Mouse (Mus musculus) cerebral cortex, adult 2 months (tissue): ENCODE data around the gene Ntng2.

ENCODE experiments used
- WGBS: fragments of 180-500 bp; shearing (Covaris S2); methylation state at CpG from one replicate; pipeline ENCODE4 v1.1.7; 2018; 5-methylcytosine and 5-hydroxymethylcytosine counted together

The Ntng2 gene

DNA sequence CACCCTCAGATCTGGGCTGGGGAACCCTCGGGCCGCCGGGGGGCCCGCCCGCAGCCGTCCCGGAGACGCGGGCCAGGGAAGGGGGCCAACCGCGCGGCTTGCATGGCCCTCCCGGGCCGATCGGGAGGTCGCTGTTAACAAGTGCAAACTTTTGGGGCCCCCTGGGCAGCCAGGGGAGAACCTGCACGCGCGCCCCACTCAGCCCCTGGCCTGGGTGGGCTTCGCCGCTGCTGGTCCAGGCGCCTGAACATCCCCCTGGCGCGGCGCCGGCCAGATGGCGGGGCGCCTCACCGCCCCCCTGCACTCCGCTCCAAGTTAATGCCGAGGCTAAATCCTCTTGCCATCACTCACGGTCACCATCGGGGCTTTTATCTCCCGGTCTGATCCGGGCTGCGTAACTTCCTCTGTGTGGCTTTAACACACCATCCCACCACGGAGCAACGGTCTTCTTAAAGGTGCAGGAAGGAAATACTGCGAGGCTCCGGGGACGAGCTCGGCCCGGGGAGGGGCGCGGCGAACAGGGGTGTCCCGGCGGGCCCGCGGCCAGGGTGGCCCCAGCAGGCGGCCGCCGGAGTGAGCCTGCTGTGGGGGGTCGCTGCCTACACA lies at the start of gene Ntng2:
Ntng2 (minus strand) TSS at position 407 of the 606 bp plus-strand sequence.
- WGBS, result 1% methylated on average over 54 of the region's 54 CpGs

- 77% methylated on average over 3 of the region's 3 CpGs for WGBS
Observed at GRCm38 (mm10) chr2:29295557-29295956, 42.8 kb upstream of the Ntng2 start.

- WGBS, result 91% methylated on average over 5 of the region's 5 CpGs
Observed at GRCm38 (mm10) chr2:29287651-29288050, 34.8 kb upstream of the Ntng2 start.

GRCm38 (mm10) chr2:29277703-29278121 lies 24.9 kb upstream of the Ntng2 start:
- WGBS, result 64% methylated on average over 5 of the region's 5 CpGs

GRCm38 (mm10) chr2:29271803-29272518 lies 19.2 kb upstream of the Ntng2 start:
- 51% methylated on average over 7 of the region's 7 CpGs for WGBS

DNA sequence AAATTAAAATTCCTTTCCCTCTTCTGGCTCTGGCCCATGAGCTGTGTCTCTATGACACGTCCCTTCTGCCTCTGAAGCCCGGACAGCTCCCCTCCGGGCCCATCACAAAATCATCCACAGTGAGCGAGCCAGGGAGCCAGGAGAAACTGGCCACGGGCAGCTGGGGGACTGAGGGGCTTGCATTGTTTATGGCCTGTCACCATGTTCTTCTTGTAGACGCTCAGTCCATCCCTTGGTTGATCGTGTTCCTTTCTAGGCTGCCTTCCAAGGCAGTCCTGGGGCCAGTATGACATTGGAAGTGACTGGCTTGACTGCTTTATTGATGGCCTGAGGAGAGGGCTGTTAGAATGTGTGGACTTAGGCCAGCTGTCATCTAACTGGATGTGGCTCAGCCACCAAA lies 18.3 kb upstream of the Ntng2 start:
- 66% methylated on average over 7 of the region's 7 CpGs for WGBS

DNA sequence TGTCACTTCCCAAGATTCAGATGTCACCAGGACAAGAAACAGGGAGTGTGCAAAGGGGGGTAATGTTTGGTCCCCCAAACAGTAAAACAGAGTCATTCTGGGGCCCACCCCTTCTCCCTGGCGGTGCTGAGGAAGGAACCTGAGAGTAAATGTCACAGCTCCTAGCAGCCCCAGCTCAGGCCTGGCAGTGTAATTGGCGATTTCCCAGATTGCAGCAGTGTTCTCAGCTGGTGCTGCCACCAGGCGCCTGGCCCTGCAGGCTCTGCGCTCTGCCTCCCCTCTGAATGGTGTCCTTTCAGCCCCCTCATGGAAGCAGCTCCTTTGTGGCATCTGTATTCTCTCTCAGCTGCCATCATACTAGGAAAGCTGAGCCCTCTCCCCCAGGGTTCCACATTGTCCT lies 14.0 kb upstream of the Ntng2 start:
- 53% methylated on average over 4 of the region's 4 CpGs for WGBS

DNA sequence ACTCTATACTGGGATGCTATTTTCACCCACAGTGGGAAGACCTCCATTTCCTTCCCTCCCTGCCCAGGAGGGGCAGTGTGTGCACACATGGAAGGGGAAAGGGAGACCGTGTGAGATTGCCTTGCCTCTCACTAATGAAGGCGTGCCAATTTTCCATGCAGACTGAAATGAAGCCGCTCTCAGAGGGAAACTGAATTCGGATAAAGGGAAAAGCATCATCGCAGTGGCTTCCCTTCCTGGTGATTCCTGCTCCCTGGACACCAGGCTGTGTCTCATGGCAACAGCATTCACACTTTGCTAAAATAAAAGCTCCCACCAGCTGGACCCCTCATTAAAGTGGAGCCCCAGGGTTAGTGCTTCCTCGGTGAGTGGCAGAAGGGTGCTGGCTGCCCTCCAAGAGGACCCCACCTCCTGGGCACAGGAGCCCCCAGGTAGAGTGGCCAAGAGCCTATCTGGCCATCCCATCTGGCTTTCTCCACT lies 9.7 kb upstream of the Ntng2 start:
- 28% methylated on average over 6 of the region's 6 CpGs for WGBS

DNA sequence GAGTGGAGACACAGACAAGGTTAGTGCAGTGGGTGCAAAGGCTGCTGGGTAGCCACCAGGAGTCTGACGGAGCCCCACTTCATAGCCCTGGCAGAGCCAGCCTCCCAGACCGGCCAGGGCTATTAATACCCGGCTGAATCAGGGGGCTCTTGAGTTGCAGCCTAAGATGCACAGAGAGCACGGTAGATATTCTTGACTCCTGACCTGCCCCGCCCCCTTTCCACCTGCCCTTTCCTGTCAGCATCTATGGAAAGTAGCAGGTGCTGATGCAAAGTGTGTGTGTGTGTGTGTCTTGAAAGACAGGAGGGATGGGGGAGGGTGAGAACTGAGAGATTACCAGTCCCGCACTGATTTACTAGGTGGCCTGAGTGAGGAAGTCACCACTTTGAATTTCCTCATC lies 8.3 kb upstream of the Ntng2 start:
- 73% methylated on average over 6 of the region's 6 CpGs for WGBS

DNA sequence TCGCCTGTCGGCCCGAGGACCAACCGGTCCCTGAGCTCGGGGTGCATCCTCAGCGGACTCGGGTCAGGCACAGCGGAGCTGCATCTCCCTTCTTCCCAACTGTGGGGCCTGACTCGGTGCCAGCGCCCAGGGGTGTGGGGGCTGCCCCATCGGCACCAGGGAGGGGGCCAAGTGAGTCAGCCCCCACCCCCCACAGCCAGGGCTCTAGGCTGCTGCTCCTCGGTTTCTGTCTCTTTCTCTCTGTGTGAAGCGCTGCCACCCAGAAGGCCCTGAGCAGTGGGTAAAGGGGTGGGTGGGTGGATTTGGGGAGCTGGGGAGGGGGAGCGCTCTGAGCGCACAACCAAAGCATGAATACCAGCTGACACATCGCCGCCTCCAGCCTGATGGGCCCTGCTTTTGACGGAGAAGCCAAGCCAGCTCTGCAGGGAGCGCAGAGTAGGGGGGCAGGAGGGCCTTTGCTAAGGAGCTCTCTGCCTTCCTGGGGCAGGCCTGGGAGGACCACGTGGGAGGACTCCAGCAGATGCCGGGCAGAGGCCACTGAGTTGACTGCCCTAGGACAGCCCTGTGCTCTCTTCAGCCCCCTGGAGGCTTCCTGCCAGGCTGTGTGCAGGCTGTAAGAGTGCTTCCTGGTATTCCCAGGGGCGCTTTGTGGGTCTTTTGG lies 530 bp upstream of the Ntng2 start:
- 5% methylated on average over 22 of the region's 22 CpGs for WGBS

DNA sequence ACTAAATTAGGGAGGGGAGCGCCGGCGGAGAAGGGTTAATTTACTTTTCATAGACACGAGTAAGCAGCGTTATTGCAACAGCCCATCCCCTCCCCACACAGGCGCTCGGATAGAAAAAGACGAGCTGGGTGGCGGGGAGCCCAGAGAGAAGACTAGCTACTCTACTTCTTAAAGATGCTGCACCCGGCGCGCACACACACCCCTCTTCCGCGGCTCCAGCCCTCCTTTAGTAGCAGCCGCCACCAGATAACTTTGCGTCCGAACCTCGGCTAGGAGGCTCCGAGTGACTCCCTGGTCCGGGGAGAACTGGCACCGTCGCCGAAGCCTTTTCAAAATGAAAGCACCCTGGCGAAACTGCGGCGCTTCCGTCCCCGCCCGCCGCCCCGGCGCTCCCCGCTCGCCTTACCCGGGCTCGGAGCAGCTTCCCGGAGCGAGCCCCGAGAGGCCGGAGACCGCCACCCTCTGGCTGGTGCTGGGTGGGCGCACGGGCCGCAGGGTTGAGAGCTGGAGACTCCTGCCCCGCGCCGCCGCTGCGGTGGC lies 676 bp downstream of the Ntng2 start:
- whole genome bisulfite sequencing, result under 1% methylated on average over 49 of the region's 49 CpGs

DNA sequence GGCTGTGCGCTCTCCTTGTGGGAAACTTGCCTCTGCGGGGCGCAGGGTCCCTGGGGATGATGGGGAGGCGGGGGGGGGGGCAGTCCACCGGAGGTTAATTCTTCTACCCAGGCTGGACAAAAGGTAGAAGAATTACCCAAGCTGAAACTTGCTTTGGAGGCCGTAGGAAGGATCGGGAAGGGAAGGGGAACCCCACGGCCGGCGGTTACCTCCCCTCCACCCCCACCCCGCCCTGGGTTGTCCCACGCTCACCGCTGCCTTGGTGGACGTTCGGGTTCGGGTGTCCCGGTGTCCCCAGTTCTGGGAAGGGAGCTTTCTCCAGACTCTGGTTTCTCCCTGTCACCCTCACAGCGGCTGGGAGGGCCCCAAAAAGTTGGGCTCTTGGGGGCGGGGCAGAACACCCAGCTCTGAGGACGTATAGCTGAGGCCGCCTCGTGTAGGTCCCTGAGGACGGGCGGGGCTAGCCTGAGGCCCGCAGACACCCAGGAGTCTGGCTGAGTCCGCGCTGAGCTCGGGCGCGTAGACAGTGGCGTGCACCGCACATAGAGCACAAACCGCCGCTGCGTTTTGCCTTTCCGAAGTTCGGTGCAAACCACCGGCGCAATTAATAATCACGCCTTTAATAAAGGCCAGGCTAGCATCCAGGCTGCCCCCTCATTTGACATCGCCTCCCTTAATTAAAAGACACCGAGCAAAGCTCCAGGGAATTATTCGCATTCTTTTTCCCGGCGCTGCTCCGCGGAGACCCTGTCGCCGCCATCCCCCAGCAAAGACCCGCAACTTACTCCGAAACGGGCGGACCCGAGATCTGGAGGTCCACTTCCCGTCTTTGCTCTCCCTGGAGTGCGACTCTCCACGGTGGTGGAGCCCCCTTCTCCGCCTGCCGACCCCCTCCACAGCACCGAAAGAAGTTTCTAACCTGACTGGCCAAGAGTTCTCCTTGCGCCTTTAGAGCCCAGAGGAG lies 1.4 kb downstream of the Ntng2 start:
- WGBS, result under 1% methylated on average over 61 of the region's 61 CpGs

DNA sequence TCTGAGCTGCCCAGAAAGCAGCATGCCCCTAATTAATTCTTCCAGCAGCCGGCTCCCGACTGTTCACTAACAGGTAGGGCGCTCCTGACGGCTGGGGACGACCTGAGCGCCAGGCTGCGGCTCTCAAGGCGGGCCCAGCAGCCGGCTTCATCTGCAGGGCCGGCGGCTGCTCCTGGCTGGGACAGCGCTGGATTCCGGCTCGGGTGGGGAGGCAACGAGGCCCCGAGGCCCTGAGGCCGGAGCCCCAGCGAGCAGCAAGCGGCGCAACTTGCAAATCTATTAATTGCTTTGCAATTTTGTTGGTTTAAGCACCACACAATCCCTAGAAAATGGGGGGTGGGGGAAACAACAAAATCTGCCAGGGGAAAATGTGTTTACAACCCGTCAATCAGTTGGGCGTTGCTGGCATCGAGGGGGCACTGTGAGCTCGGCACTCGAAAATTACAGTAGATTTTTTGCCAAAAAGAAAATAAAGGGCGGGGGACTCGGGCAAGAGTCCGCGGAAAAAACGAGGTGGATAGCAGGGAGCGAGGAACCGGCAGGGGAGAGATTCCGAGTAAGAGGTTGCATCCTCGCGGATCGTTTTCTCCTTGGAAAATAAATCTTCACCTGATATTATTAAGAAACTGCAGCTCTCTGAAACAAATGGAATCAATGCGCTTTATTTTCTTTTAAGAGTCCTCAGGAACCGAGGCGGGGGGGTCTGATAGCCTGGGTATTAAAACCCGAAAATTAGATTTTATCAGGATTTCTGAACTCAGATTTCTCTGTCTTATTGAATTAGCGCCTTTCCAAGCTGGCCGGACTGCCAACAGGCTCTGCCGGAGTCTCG lies 2.3 kb downstream of the Ntng2 start:
- WGBS, result 15% methylated on average over 44 of the region's 44 CpGs

DNA sequence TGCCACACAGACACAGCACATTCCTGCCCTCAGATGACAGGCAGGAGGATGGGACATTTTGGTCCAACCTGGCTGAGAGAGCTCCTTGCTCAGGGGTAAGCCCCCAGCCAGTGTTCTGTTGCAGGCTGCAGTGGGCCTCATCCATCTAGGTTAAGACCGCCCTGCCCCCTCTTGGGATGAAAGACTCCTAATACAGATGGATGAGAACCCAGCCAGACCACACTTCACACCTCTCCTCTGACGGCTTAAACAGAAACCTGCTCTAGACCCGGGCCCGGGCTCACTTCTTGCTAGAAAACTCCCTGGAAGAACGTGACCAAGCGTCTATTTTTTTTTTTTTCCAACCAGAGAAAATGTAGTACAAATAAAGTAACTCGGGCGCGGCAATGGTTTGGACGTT lies 3.0 kb downstream of the Ntng2 start:
- WGBS, result 35% methylated on average over 10 of the region's 10 CpGs

DNA sequence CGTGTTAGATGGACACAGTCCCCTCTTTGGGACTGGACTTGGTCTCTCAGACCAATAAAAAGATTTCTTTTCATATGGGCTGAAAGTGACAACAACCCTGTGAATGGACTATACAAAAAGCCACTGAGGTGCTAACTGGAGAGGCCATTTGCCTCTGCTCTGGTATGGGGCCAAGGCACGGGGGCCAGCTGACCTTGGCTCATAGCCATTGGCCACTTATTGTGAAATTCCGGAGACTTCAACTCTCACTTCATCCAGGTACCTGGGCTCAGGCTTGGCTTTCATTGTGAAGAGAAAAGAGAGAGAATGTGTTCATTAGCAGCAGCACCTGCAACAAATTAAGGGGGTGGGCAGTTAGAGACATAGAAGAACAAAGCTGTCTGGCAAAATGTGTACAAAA lies 4.3 kb downstream of the Ntng2 start:
- 70% methylated on average over 3 of the region's 3 CpGs for WGBS

GRCm38 (mm10) chr2:29247386-29247785 lies 5.4 kb downstream of the Ntng2 start:
- WGBS, result 66% methylated on average over 2 of the region's 2 CpGs

DNA sequence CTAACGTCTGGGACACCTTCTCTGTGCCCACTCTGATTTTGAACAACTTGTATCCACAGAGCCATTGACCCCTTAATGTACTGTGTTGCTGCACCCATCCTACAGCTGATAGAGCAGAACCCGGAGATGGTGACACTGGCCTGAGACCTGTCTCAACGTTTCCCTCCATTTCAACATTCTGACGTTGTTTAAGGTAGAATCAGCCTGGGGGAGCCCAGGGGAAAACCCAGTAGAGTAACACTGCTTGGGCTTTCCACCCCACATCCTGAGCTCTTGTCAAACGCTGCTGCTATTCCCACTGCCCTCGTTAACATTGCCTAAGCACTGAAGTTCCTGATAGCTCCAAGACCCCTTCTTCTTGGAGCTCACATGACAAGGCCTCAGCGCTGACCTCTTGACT lies 5.9 kb downstream of the Ntng2 start:
- WGBS, result 71% methylated on average over 7 of the region's 7 CpGs

DNA sequence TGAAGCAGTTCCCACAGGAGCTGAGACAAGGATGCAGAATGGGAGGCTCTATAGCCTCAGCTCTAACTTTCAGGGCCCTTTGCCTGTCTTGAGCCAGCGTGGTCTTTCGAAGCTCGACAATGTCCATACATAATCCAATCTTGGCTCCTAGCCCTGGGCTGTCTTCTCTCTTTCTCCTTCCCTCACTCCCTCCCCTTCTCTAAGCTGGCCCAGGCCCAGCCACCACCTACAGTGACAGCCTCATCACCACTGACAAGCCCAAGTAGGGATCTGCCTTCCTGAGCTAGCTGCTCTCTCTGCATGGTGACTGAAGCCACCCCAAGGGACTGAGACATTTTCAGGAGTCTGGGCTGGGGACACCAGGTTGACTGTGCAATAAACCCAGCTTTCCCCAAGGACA lies 6.5 kb downstream of the Ntng2 start:
- WGBS, result 68% methylated on average over 3 of the region's 3 CpGs

DNA sequence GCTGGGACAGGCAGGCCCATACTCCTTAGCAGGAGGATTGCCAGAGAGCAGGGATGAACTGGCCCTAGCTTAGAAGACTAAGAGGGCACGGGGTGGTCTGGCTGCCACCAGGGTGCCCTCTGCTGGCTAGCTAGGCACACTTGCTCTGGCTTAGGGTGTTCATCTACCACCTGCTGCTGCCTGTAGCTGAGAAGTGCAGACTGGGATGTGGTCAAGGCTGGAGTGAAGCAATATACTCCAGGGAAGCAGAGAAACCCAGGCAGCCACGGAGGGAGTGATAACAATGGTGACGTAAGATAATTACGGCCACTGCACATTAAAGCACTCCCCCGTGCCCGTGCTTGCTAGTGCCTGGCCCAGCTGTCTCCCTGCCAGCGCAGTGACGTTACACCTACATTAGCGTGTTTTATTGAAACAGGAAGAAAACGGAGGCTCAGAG lies 7.4 kb downstream of the Ntng2 start:
- WGBS, result 63% methylated on average over 10 of the region's 10 CpGs

- 45% methylated on average over 17 of the region's 17 CpGs for WGBS
Observed at GRCm38 (mm10) chr2:29239329-29239728, 13.5 kb downstream of the Ntng2 start.
